Comparison of ENCODE assay signal across 12 mouse cellular contexts in genomic region chr3:148631415-148632192, GRCm38 (mm10).
A peak's percentile ranks its signal among the peaks of the same experiment; 100 is the strongest.
DNase-seq lines count a peak whose midpoint lies in the region; ATAC-seq and TF ChIP-seq lines count a peak whose summit lies in the region.
"Had no signal": no experiment of that assay in that cellular context is flagged by ENCODE, and none has a peak within 500 bp of the region (broad histone marks: within the 10 kb centered on the region; RNA-seq: fewer than 3 reads in every experiment).

No protein-coding gene starts in this region.

- H3K27ac ChIP-seq in embryonic facial prominence, embryonic 13.5 days: no peak overlapping the region
- no peak overlapping the region for H3K27ac ChIP-seq in embryonic facial prominence, embryonic 10.5 days (replicated peaks)
- no peak overlapping the region for H3K27ac ChIP-seq in liver, embryonic 12.5 days
- H3K27ac ChIP-seq: stomach, embryonic 15.5 days had no signal

- DNase-seq in embryonic facial prominence, embryonic 10.5 days (ENCODE audit: low spot score): no peak
- DNase-seq in kidney, postnatal 4 days: peak; percentile 12 to 29
- DNase-seq in kidney, adult 18-20 months: no peak
- DNase-seq in brain, embryonic 14.5 days (ENCODE audit: low read depth): peak; percentile 78
- no peak for DNase-seq in adrenal gland, postnatal 10 days
- DNase-seq: adrenal gland, adult 8-10 months; lung, postnatal 14 days had no signal

- TF ChIP-seq POLR2A in brain, embryonic 14.5 days (IDR thresholded peaks at IDR 0.05; ENCODE audit: borderline replicate concordance, extremely low read depth, insufficient read depth, insufficient read length, poor library complexity, severe bottlenecking): no peak
- TF ChIP-seq POLR2A in myocyte (IDR thresholded peaks at IDR 0.05; ENCODE audit: insufficient read length, low read depth): no peak

- no peak overlapping the region for H3K9ac ChIP-seq in embryonic facial prominence, embryonic 13.5 days
- no peak overlapping the region for H3K9ac ChIP-seq in liver, embryonic 12.5 days
- H3K9ac ChIP-seq: stomach, embryonic 15.5 days had no signal

- peaks cover 6% of the 10 kb centered on the region for H3K4me1 ChIP-seq in embryonic facial prominence, embryonic 13.5 days
- peaks cover 21% of the 10 kb centered on the region for H3K4me1 ChIP-seq in embryonic facial prominence, embryonic 10.5 days
- H3K4me1 ChIP-seq in liver, embryonic 12.5 days: no peaks in the 10 kb centered on the region

- no peak for ATAC-seq in embryonic facial prominence, embryonic 13.5 days (ENCODE audit: insufficient number of reproducible peaks, insufficient read depth, low FRiP score, low TSS enrichment, low read depth)
- no peak for ATAC-seq in liver, embryonic 12.5 days

- TF ChIP-seq CTCF in brain, embryonic 14.5 days (IDR thresholded peaks at IDR 0.05; ENCODE audit: borderline replicate concordance, extremely low read depth, insufficient read depth, insufficient read length): no peak

- WGBS in embryonic facial prominence, embryonic 13.5 days: 49% methylated on average over 18 of the region's 18 CpGs
- WGBS in embryonic facial prominence, embryonic 10.5 days: 68% methylated on average over 18 of the region's 18 CpGs
- WGBS in liver, embryonic 12.5 days (ENCODE audit: insufficient replicate concordance): 62% methylated on average over 18 of the region's 18 CpGs

- no peaks in the 10 kb centered on the region for H3K27me3 ChIP-seq in embryonic facial prominence, embryonic 13.5 days
- no peaks in the 10 kb centered on the region for H3K27me3 ChIP-seq in embryonic facial prominence, embryonic 10.5 days (replicated peaks; ENCODE audit: low read depth, poor library complexity, severe bottlenecking)
- no peaks in the 10 kb centered on the region for H3K27me3 ChIP-seq in myocyte (ENCODE audit: control insufficient read depth, insufficient read depth, insufficient read length)
- H3K27me3 ChIP-seq in liver, embryonic 12.5 days (replicated peaks): no peaks in the 10 kb centered on the region
- H3K27me3 ChIP-seq: stomach, embryonic 15.5 days had no signal

- no peak overlapping the region for H3ac ChIP-seq in myocyte (ENCODE audit: control insufficient read depth, insufficient read length)

- H3K79me2 ChIP-seq in myocyte (ENCODE audit: control insufficient read depth, insufficient read depth): no peaks in the 10 kb centered on the region

- H3K9me3 ChIP-seq in embryonic facial prominence, embryonic 13.5 days: no peaks in the 10 kb centered on the region
- no peaks in the 10 kb centered on the region for H3K9me3 ChIP-seq in embryonic facial prominence, embryonic 10.5 days
- no peaks in the 10 kb centered on the region for H3K9me3 ChIP-seq in liver, embryonic 12.5 days (replicated peaks)
- H3K9me3 ChIP-seq: stomach, embryonic 15.5 days had no signal

- no peak overlapping the region for H3K4me3 ChIP-seq in embryonic facial prominence, embryonic 13.5 days
- H3K4me3 ChIP-seq in embryonic facial prominence, embryonic 10.5 days: no peak overlapping the region
- peak overlapping the region; percentile 7 for H3K4me3 ChIP-seq in myocyte
- H3K4me3 ChIP-seq in liver, embryonic 12.5 days: no peak overlapping the region
- H3K4me3 ChIP-seq: stomach, embryonic 15.5 days had no signal

- no peaks in the 10 kb centered on the region for H3K36me3 ChIP-seq in embryonic facial prominence, embryonic 13.5 days
- no peaks in the 10 kb centered on the region for H3K36me3 ChIP-seq in embryonic facial prominence, embryonic 10.5 days (replicated peaks)
- no peaks in the 10 kb centered on the region for H3K36me3 ChIP-seq in myocyte (ENCODE audit: control insufficient read depth, insufficient read depth)
- no peaks in the 10 kb centered on the region for H3K36me3 ChIP-seq in liver, embryonic 12.5 days
- H3K36me3 ChIP-seq: stomach, embryonic 15.5 days had no signal

- peak overlapping the region; percentile 16; the same call in 1 of the 2 replicates for H3K4me2 ChIP-seq in embryonic facial prominence, embryonic 13.5 days
- H3K4me2 ChIP-seq in myocyte (ENCODE audit: low read depth): peak overlapping the region; percentile 82
- H3K4me2 ChIP-seq in liver, embryonic 12.5 days: no peak overlapping the region
- H3K4me2 ChIP-seq: heart, embryonic 11.5 days; stomach, embryonic 15.5 days had no signal

TF ChIP-seq in myocyte, 11 proteins besides CTCF, POLR2A, EP300 and RAD21:
- no peak for TF ChIP-seq REST (IDR thresholded peaks at IDR 0.05; ENCODE audit: insufficient read depth, insufficient read length)

Comparison
In these comparisons a context has a peak if more than half of its experiments do, and no peak if none do; other contexts are left out.
1. DNase-seq: peak in kidney, postnatal 4 days (2 of 2) and brain, embryonic 14.5 days (single experiment); none in embryonic facial prominence, embryonic 10.5 days (single experiment), kidney, adult 18-20 months (single experiment) and adrenal gland, postnatal 10 days (single experiment).